In genomic region chr5:29737471-29737870, GRCm38 (mm10) we compare ENCODE assay signal across 9 mouse cellular contexts. TPM values are rescaled to one million over a fixed set of nuclear protein-coding genes. Genes with fewer than 3 reads are reported as not detected.
DNase-seq lines count a peak whose midpoint lies in the region; ATAC-seq and TF ChIP-seq lines count a peak whose summit lies in the region.
"Had no signal": no experiment of that assay in that cellular context is flagged by ENCODE, and none has a peak within 500 bp of the region (broad histone marks: within the 10 kb centered on the region; RNA-seq: fewer than 3 reads in every experiment).

No protein-coding gene starts in this region.

- TF ChIP-seq POLR2A in MEL (IDR thresholded peaks at IDR 0.05; ENCODE audit: control insufficient read depth in 1 of 2, insufficient read depth in 1 of 2, low read depth in 1 of 2, low read length in 2 of 2, poor library complexity in 1 of 2), result no peak

- H3K9ac ChIP-seq in heart, embryonic 16.5 days (ENCODE audit: low read length), result no peak overlapping the region
- peak overlapping the region; percentile 90; the same call in 1 of the 2 replicates for H3K9ac ChIP-seq in MEL (ENCODE audit: control insufficient read depth, low read depth, low read length, poor library complexity, severe bottlenecking)
- peak overlapping the region; percentile 9; the same call in 1 of the 2 replicates for H3K9ac ChIP-seq in hindbrain, embryonic 12.5 days
- H3K9ac ChIP-seq in midbrain, embryonic 11.5 days (ENCODE audit: low read length), result no peak overlapping the region

- no peak for TF ChIP-seq RAD21 in MEL (IDR thresholded peaks at IDR 0.05; ENCODE audit: low read depth, low read length)

- no peaks in the 10 kb centered on the region for H3K27me3 ChIP-seq in heart, embryonic 16.5 days (ENCODE audit: control insufficient read depth, insufficient read depth, low read length)
- H3K27me3 ChIP-seq in MEL (ENCODE audit: control insufficient read depth in 1 of 2, insufficient read depth in 2 of 2, low read length in 2 of 2), result no peaks in the 10 kb centered on the region
- no peaks in the 10 kb centered on the region for H3K27me3 ChIP-seq in hindbrain, embryonic 12.5 days
- H3K27me3 ChIP-seq in midbrain, embryonic 11.5 days (ENCODE audit: control insufficient read depth, insufficient read depth, low read length), result no peaks in the 10 kb centered on the region

- H3K79me2 ChIP-seq in MEL (ENCODE audit: control insufficient read depth, insufficient read depth, low read length, poor library complexity), result peaks cover 60% of the 10 kb centered on the region

- no peaks in the 10 kb centered on the region for H3K9me3 ChIP-seq in heart, embryonic 16.5 days (replicated peaks; ENCODE audit: control insufficient read depth, low read length)
- H3K9me3 ChIP-seq in MEL (replicated peaks; ENCODE audit: insufficient read depth, low read length), result no peaks in the 10 kb centered on the region
- no peaks in the 10 kb centered on the region for H3K9me3 ChIP-seq in hindbrain, embryonic 12.5 days (replicated peaks)
- H3K9me3 ChIP-seq in midbrain, embryonic 11.5 days (ENCODE audit: control insufficient read depth, low read length), result no peaks in the 10 kb centered on the region

- no peak for TF ChIP-seq EP300 in MEL (IDR thresholded peaks at IDR 0.05; ENCODE audit: low read depth in 1 of 2, low read length in 2 of 2)

- DNase-seq in heart, postnatal 36 days, result no peak
- DNase-seq in MEL (ENCODE audit: low read depth, low spot score), result no peak
- peak; percentile 17 for DNase-seq in midbrain, embryonic 11.5 days (ENCODE audit: low spot score, missing footprints)
- no peak for DNase-seq in gastrocnemius, postnatal 10 days
- DNase-seq in urinary bladder, postnatal 25 days (ENCODE audit: low spot score), result no peak
- no peak for DNase-seq in ovary, postnatal 10 days (ENCODE audit: low spot score)
- DNase-seq: thymus, postnatal 36 days had no signal

- ATAC-seq in heart, embryonic 16.5 days (replicated peaks; ENCODE audit: extremely low read depth, insufficient read depth, low FRiP score), result no peak
- ATAC-seq in hindbrain, embryonic 12.5 days (ENCODE audit: low FRiP score), result no peak
- ATAC-seq in midbrain, embryonic 11.5 days (ENCODE audit: low FRiP score), result no peak

- intact Hi-C loops in heart, postnatal 36 days (cut with DNase I), result loop anchor here (5.0 kb wide), 1 partner anchor 170 kb away; the partner anchor contains the start of gene Ube3c

- TF ChIP-seq CTCF in MEL (IDR thresholded peaks at IDR 0.05 in 2 of 3, conservative IDR thresholded peaks at IDR 0.05 in 1 of 3; ENCODE audit: control insufficient read depth in 1 of 3, insufficient read depth in 1 of 3, low read depth in 2 of 3, low read length in 3 of 3, poor library complexity in 1 of 3, severe bottlenecking in 1 of 3), result no peak

- H3K4me1 ChIP-seq in heart, embryonic 16.5 days (ENCODE audit: control insufficient read depth, insufficient read depth, low read length), result peaks cover 35% of the 10 kb centered on the region
- H3K4me1 ChIP-seq in MEL (ENCODE audit: control insufficient read depth in 1 of 2, insufficient read depth in 2 of 2, low read length in 2 of 2), result peaks cover 1 to 21% of the 10 kb centered on the region in 2 experiments; a peak in 3 of 4 replicates
- peaks cover 27% of the 10 kb centered on the region for H3K4me1 ChIP-seq in hindbrain, embryonic 12.5 days
- peaks cover 15% of the 10 kb centered on the region for H3K4me1 ChIP-seq in midbrain, embryonic 11.5 days (ENCODE audit: control insufficient read depth, insufficient read depth, low read length)

- no peak overlapping the region for H3K27ac ChIP-seq in heart, embryonic 16.5 days (ENCODE audit: low read length)
- no peak overlapping the region for H3K27ac ChIP-seq in MEL (ENCODE audit: control insufficient read depth, low read depth, low read length)
- no peak overlapping the region for H3K27ac ChIP-seq in hindbrain, embryonic 12.5 days
- no peak overlapping the region for H3K27ac ChIP-seq in midbrain, embryonic 11.5 days (ENCODE audit: low read depth, low read length)

- H3K4me3 ChIP-seq in heart, embryonic 16.5 days (ENCODE audit: low read length), result peak overlapping the region; percentile 95
- H3K4me3 ChIP-seq in MEL (ENCODE audit: control insufficient read depth in 1 of 2, insufficient read depth in 1 of 2, low read depth in 2 of 2, low read length in 2 of 2), result peak overlapping the region in 1 of 2 experiments; percentile 77; a peak in 2 of 4 replicates
- H3K4me3 ChIP-seq in hindbrain, embryonic 12.5 days, result peak overlapping the region; percentile 99; the same call in 1 of the 2 replicates
- peak overlapping the region; percentile 98; the same call in 1 of the 2 replicates for H3K4me3 ChIP-seq in midbrain, embryonic 11.5 days (ENCODE audit: low read depth, low read length)

- H3K36me3 ChIP-seq in heart, embryonic 16.5 days (ENCODE audit: control insufficient read depth, insufficient read depth), result no peaks in the 10 kb centered on the region
- H3K36me3 ChIP-seq in MEL (ENCODE audit: control insufficient read depth in 1 of 2, insufficient read depth in 2 of 2, low read length in 2 of 2), result peaks cover 9 to 22% of the 10 kb centered on the region in 2 experiments
- H3K36me3 ChIP-seq in hindbrain, embryonic 12.5 days, result 0 out of 2 replicates have a peak, but pooled peaks cover 4% of the 10 kb centered on the region
- 0 out of 2 replicates have a peak, but pooled peaks cover 2% of the 10 kb centered on the region for H3K36me3 ChIP-seq in midbrain, embryonic 11.5 days (ENCODE audit: control insufficient read depth, insufficient read depth, low read length)

- 89% methylated on average over 5 of the region's 5 CpGs for WGBS in heart, embryonic 16.5 days
- WGBS in hindbrain, embryonic 12.5 days, result 91% methylated on average over 5 of the region's 5 CpGs
- WGBS in midbrain, embryonic 11.5 days, result 94% methylated on average over 5 of the region's 5 CpGs

- peak overlapping the region; percentile 76 for H3K4me2 ChIP-seq in heart, embryonic 16.5 days (ENCODE audit: low read depth, low read length)
- peak overlapping the region; percentile 86 for H3K4me2 ChIP-seq in hindbrain, embryonic 12.5 days (replicated peaks)
- peak overlapping the region; percentile 73 for H3K4me2 ChIP-seq in midbrain, embryonic 11.5 days

TF ChIP-seq in MEL, 35 proteins besides CTCF, POLR2A, EP300 and RAD21:
- TF ChIP-seq POLR2AphosphoS5 (IDR thresholded peaks at IDR 0.05; ENCODE audit: borderline replicate concordance, low read depth, low read length) (no peak), ZMIZ1 (IDR thresholded peaks at IDR 0.05; ENCODE audit: low read depth, low read length) (no peak), ETS1 (IDR thresholded peaks at IDR 0.05; ENCODE audit: low read depth, low read length) (no peak), KAT2A (conservative IDR thresholded peaks at IDR 0.05; ENCODE audit: low read depth, low read length) (no peak), SIN3A (IDR thresholded peaks at IDR 0.05; ENCODE audit: low read length) (no peak), CHD1 (IDR thresholded peaks at IDR 0.05; ENCODE audit: low read depth, low read length) (no peak), NRF1 (IDR thresholded peaks at IDR 0.05; ENCODE audit: insufficient read depth, low read depth, low read length, poor library complexity, severe bottlenecking) (no peak), POLR2AphosphoS2 (IDR thresholded peaks at IDR 0.05; ENCODE audit: low read length) (no peak), USF1 (IDR thresholded peaks at IDR 0.05; ENCODE audit: low read depth, low read length) (no peak), ZC3H11A (IDR thresholded peaks at IDR 0.05; ENCODE audit: low read depth, low read length) (no peak), MAX (IDR thresholded peaks at IDR 0.05; ENCODE audit: low read length) (no peak), ZKSCAN1 (IDR thresholded peaks at IDR 0.05; ENCODE audit: low read depth, low read length) (no peak), RCOR1 (IDR thresholded peaks at IDR 0.05; ENCODE audit: low read depth, low read length) (no peak), TAL1 (IDR thresholded peaks at IDR 0.05; ENCODE audit: low read length) (no peak), CHD2 (IDR thresholded peaks at IDR 0.05; ENCODE audit: low read length) (no peak)

RNA-seq across cellular contexts. Expression of gene Gm5129, which starts 1.7 kb away (rescaled TPM):
- polyA plus RNA-seq in heart, embryonic 16.5 days (2015; fragmentation: Nextera tagmentation; extraction: Ambion mirVana), result not detected in 2 replicates
- total RNA-seq in heart, postnatal 36 days (2021), result 1 to 10 TPM; 1.2 to 1.4 TPM
- 1.0 TPM in 1 of 2 replicates, not detected in the other for total RNA-seq in MEL (2012; rRNA removed)
- not detected for polyA plus RNA-seq in MEL (2012; ENCODE audit: insufficient read depth in 1 of 2, insufficient read length in 2 of 2, low read depth in 1 of 2, low replicate concordance in 2 of 2, missing spikeins in 1 of 2)
- polyA plus RNA-seq in hindbrain, embryonic 12.5 days (2016; fragmentation: Nextera tagmentation; extraction: Ambion mirVana), result not detected in 2 replicates
- polyA plus RNA-seq in midbrain, embryonic 11.5 days (2014; fragmentation: Nextera tagmentation; extraction: Ambion mirVana), result not detected in 2 replicates
- not detected for total RNA-seq in gastrocnemius, postnatal 10 days (2021)

RNA-seq across cellular contexts. Expression of gene Dnajb6, which starts 2.0 kb away (rescaled TPM):
- 92.3 and 96.2 TPM in 2 replicates for polyA plus RNA-seq in heart, embryonic 16.5 days (2015; fragmentation: Nextera tagmentation; extraction: Ambion mirVana)
- total RNA-seq in heart, postnatal 36 days (2021), result 10 to 100 TPM; 74.6 to 76.6 TPM
- total RNA-seq in MEL (2012; rRNA removed), result 125 and 131 TPM in 2 replicates
- 100 to 1,000 TPM in 1 of 2 experiments, not detected in 1; 157 TPM for polyA plus RNA-seq in MEL (2012; ENCODE audit: insufficient read depth in 1 of 2, insufficient read length in 2 of 2, low read depth in 1 of 2, low replicate concordance in 2 of 2, missing spikeins in 1 of 2)
- polyA plus RNA-seq in hindbrain, embryonic 12.5 days (2016; fragmentation: Nextera tagmentation; extraction: Ambion mirVana), result 227 and 270 TPM in 2 replicates
- polyA plus RNA-seq in midbrain, embryonic 11.5 days (2014; fragmentation: Nextera tagmentation; extraction: Ambion mirVana), result 247 and 262 TPM in 2 replicates
- 10 to 100 TPM; 67.7 to 78.0 TPM for total RNA-seq in gastrocnemius, postnatal 10 days (2021)

Comparison
In these comparisons a context has a peak if more than half of its experiments do, and no peak if none do; other contexts are left out.
1. H3K9ac ChIP-seq: peak in MEL (single experiment) and hindbrain, embryonic 12.5 days (single experiment); none in heart, embryonic 16.5 days (single experiment) and midbrain, embryonic 11.5 days (single experiment).
2. Peak in every context shown above with its lines, with median percentiles within 50 percentile points of each other: H3K4me2 ChIP-seq.